Mouse (Mus musculus) forebrain, embryonic 12.5 days (tissue): ENCODE measurements around the gene Dhx58. TPM values are rescaled to one million over a fixed set of nuclear protein-coding genes. Genes with fewer than 3 reads are reported as not detected.

ENCODE experiments used
- ATAC-seq: fragments of 200-750 bp; cut with Nextera tagmentation; 2 replicates; pipeline ENCODE4 v1.8.0; 2017; ENCODE audit warnings: moderate TSS enrichment; ENCODE audit not compliant: low FRiP score
- H3K27ac ChIP-seq: fragments of 300-500 bp; sonication (generic); 2 replicates; pipeline ENCODE4 v1.5.1; 2016; ENCODE audit warnings: mild to moderate bottlenecking
- H3K27me3 ChIP-seq: fragments of 300-500 bp; sonication (generic); 2 replicates; pipeline ENCODE4 v1.6.1; 2016; ENCODE audit warnings: mild to moderate bottlenecking
- H3K36me3 ChIP-seq: fragments of 300-500 bp; sonication (generic); replicated peaks from 2 replicates; pipeline ENCODE4 v1.6.1; 2016; ENCODE audit warnings: mild to moderate bottlenecking
- H3K4me1 ChIP-seq: fragments of 300-500 bp; sonication (generic); 2 replicates; pipeline ENCODE4 v1.6.1; 2016
- H3K4me2 ChIP-seq: fragments of 300-500 bp; sonication (generic); 2 replicates; pipeline ENCODE4 v1.6.1; 2016; ENCODE audit warnings: mild to moderate bottlenecking, moderate library complexity
- H3K4me3 ChIP-seq: fragments of 300-500 bp; sonication (generic); replicated peaks from 2 replicates; pipeline ENCODE4 v1.5.1; 2016; ENCODE audit warnings: mild to moderate bottlenecking
- H3K9ac ChIP-seq: fragments of 300-500 bp; sonication (generic); 2 replicates; pipeline ENCODE4 v1.6.1; 2016; ENCODE audit warnings: mild to moderate bottlenecking
- H3K9me3 ChIP-seq: fragments of 300-500 bp; sonication (generic); 2 replicates; pipeline ENCODE4 v1.6.1; 2016
- WGBS: fragments of 180-500 bp; shearing (Covaris S2); methylation state at CpG from one replicate; pipeline ENCODE4 v1.1.7; 2016; 5-methylcytosine and 5-hydroxymethylcytosine counted together
- polyA plus RNA-seq: library from polyadenylated mRNA; unstranded; fragments of >200 nt; fragmentation: Nextera tagmentation; extraction: Ambion mirVana; gene quantifications from 2 replicates; pipeline ENCODE4 v1.2.1, GENCODE M21; 2016

The Dhx58 gene
- 2.1 and 2.6 TPM in 2 replicates for polyA plus RNA-seq

- Histone ChIP-seq H3K4me1 (peaks cover 6% of the 10 kb centered on the region), H3K36me3 (peaks cover 48% of the 10 kb centered on the region), H3K4me2 (no peak within 1 kb of the TSS; the same call in 1 of the 2 replicates), H3K9ac (no peak within 1 kb of the TSS), H3K4me3 (no peak within 1 kb of the TSS), H3K27ac (no peak within 1 kb of the TSS), H3K9me3 (no peaks in the 10 kb centered on the region), H3K27me3 (peaks cover 9% of the 10 kb centered on the region; the same call in 1 of the 2 replicates)
- ATAC-seq = no peak
- 71% methylated on average over 7 of the region's 7 CpGs for WGBS
Observed at GRCm38 (mm10) chr11:100703851-100704531, at the start of gene Dhx58. Gene Dhx58, minus strand, starts transcription at chr11:100704271.

GRCm38 (mm10) chr11:100752294-100752693, 48.2 kb upstream of the Dhx58 start:
- H3K27me3 ChIP-seq = peaks cover 13% of the 10 kb centered on the region
- H3K4me1 ChIP-seq = no peaks in the 10 kb centered on the region
- no peak for ATAC-seq
- H3K27ac ChIP-seq = no peak overlapping the region
- no peaks in the 10 kb centered on the region for H3K9me3 ChIP-seq
- no peak overlapping the region for H3K4me3 ChIP-seq
- WGBS = 41% methylated on average over 10 of the region's 10 CpGs
- no peak overlapping the region for H3K4me2 ChIP-seq
- H3K36me3 ChIP-seq = no peaks in the 10 kb centered on the region
- no peak overlapping the region for H3K9ac ChIP-seq

DNA sequence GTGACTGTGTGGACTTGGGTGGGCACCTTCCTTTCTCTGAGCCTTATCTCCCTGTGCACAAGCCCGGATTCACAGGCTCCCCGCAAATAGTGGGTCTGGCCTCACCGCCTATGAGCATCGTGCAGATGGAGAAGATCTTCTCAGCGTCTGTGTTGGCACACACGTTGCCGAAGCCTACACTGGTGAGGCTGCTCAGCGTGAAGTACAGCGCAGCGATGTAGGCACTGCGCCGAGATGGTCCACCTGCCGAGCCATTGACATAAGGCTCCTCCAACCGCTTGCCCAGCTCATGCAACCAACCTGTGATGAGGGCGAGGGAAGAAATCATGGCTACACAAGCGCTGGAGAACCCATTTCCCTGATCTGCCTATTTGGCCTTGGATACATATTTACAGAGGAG, 46.1 kb upstream of the Dhx58 start:
- H3K36me3 ChIP-seq = no peaks in the 10 kb centered on the region
- no peak overlapping the region for H3K4me2 ChIP-seq
- H3K4me3 ChIP-seq = no peak overlapping the region
- H3K27ac ChIP-seq = no peak overlapping the region
- H3K27me3 ChIP-seq = peaks cover 7% of the 10 kb centered on the region
- H3K9me3 ChIP-seq = no peaks in the 10 kb centered on the region
- H3K4me1 ChIP-seq = 0 out of 2 replicates have a peak, but pooled peaks cover 4% of the 10 kb centered on the region
- WGBS = 92% methylated on average over 16 of the region's 16 CpGs
- ATAC-seq = no peak
- no peak overlapping the region for H3K9ac ChIP-seq

DNA sequence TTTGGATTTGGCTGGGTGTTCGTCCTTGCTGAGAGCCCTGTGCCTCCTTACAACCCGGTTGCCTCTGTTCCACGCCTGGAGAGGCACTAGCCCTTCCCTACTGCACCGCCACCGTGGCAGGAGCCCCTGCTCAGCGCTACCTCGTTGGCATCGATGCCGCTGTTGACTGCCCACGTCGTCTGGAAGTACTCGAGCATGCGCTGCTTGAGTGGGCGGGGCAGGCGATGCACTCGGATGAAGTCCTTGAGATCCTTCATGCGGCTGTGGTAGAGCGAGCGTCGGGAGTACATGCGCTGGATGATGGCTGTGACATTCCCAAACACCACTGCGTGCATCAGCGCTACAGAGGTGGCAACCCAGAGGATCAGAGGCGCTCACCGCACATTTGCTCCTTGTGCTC, 45.4 kb upstream of the Dhx58 start:
- no peak for ATAC-seq
- 59% methylated on average over 25 of the region's 25 CpGs for WGBS
- no peak overlapping the region for H3K27ac ChIP-seq

GRCm38 (mm10) chr11:100748620-100749019, 44.5 kb upstream of the Dhx58 start:
- H3K36me3 ChIP-seq = no peaks in the 10 kb centered on the region
- WGBS = 82% methylated on average over 4 of the region's 4 CpGs
- H3K4me2 ChIP-seq = no peak overlapping the region
- H3K9me3 ChIP-seq = no peaks in the 10 kb centered on the region
- peaks cover 7% of the 10 kb centered on the region for H3K27me3 ChIP-seq
- no peak overlapping the region for H3K27ac ChIP-seq
- no peak for ATAC-seq
- no peak overlapping the region for H3K9ac ChIP-seq
- H3K4me3 ChIP-seq = no peak overlapping the region
- H3K4me1 ChIP-seq = 0 out of 2 replicates have a peak, but pooled peaks cover 4% of the 10 kb centered on the region

More for the DNA sequence above, 45.4 kb upstream of the Dhx58 start:
- H3K9me3 ChIP-seq = no peaks in the 10 kb centered on the region
- no peaks in the 10 kb centered on the region for H3K36me3 ChIP-seq
- no peak overlapping the region for H3K9ac ChIP-seq
- peaks cover 7% of the 10 kb centered on the region for H3K27me3 ChIP-seq
- H3K4me3 ChIP-seq = no peak overlapping the region
- H3K4me2 ChIP-seq = no peak overlapping the region
- 0 out of 2 replicates have a peak, but pooled peaks cover 4% of the 10 kb centered on the region for H3K4me1 ChIP-seq

DNA sequence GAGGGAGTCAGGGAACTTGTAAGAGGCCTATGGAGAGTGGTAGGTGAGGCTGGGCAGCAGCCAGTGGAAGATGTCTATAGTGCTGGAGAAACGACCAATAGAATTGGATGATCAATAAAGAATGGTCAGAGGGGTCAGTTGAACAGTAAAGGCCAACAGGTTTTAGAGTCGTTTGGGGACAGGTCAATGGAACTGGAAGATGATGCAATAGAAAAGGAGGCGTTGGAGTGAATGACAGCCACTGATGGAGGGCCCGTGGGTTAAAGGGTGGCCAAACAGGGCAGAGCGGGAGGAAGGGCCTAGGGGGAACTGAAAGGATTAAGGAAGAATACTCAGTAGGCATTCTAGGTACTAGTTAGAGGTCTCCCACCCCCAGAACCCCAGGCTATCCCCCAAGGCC, 43.0 kb upstream of the Dhx58 start:
- H3K9me3 ChIP-seq = no peaks in the 10 kb centered on the region
- H3K27me3 ChIP-seq = peaks cover 7% of the 10 kb centered on the region
- no peak for ATAC-seq
- H3K36me3 ChIP-seq = no peaks in the 10 kb centered on the region
- no peak overlapping the region for H3K9ac ChIP-seq
- WGBS = 79% methylated on average over 5 of the region's 5 CpGs
- no peak overlapping the region for H3K4me3 ChIP-seq
- H3K27ac ChIP-seq = no peak overlapping the region
- H3K4me1 ChIP-seq = 0 out of 2 replicates have a peak, but pooled peaks cover 4% of the 10 kb centered on the region
- H3K4me2 ChIP-seq = no peak overlapping the region

- H3K9ac ChIP-seq = no peak overlapping the region
- no peak overlapping the region for H3K4me3 ChIP-seq
- WGBS = 88% methylated on average over 10 of the region's 10 CpGs
- no peak for ATAC-seq
- peaks cover 7% of the 10 kb centered on the region for H3K27me3 ChIP-seq
- H3K4me2 ChIP-seq = no peak overlapping the region
- H3K27ac ChIP-seq = no peak overlapping the region
- H3K4me1 ChIP-seq = 0 out of 2 replicates have a peak, but pooled peaks cover 4% of the 10 kb centered on the region
- H3K36me3 ChIP-seq = no peaks in the 10 kb centered on the region
- H3K9me3 ChIP-seq = no peaks in the 10 kb centered on the region
Observed at GRCm38 (mm10) chr11:100746546-100746945, 42.5 kb upstream of the Dhx58 start.

DNA sequence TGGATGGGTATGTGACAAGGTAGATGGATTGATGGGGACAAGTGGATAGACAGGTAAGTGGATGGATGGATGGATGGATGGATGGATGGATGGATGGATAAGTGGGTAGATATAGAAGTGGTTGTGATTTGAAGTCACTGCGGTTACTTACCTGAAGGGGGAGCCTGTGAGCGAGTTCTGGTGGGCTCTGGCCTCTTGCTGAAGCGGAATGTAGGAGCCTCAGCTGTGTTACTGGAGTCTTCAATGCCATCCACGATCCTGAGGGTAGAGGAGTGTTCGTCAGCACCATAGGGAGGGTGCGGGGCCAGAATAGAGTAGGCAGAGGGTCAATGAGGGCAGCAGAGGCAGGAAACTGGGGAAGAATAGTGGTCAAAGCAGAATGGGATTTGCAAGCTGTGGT, 41.0 kb upstream of the Dhx58 start:
- Histone ChIP-seq H3K27me3 (peaks cover 12% of the 10 kb centered on the region), H3K4me2 (no peak overlapping the region), H3K4me1 (0 out of 2 replicates have a peak, but pooled peaks cover 4% of the 10 kb centered on the region), H3K9ac (no peak overlapping the region), H3K4me3 (no peak overlapping the region), H3K9me3 (no peaks in the 10 kb centered on the region), H3K27ac (no peak overlapping the region), H3K36me3 (no peaks in the 10 kb centered on the region)
- ATAC-seq = peak; percentile 30; the same call in 1 of the 2 replicates
- 18% methylated on average over 6 of the region's 6 CpGs for WGBS

DNA sequence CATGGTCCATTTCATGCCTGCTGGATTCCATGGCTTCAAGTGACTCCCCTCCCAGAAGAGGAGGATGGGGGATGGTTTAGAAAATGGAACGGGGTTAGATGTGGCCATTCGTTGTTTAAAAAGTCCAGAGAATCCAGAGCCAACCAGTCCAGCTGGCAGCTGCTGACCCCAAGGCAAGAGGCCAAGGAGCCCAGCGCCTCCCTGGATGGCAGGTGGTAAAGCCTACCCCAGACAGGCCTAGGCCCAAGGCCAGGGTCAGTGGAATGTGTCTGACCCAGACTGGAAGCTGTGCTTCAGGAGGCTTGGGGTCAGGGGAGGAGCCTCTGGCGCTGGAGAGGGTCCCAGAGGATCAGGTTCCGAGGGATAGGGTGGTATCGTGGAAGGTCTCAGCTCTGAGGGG, 37.3 kb upstream of the Dhx58 start:
- H3K4me2 ChIP-seq = no peak overlapping the region
- H3K4me3 ChIP-seq = no peak overlapping the region
- H3K36me3 ChIP-seq = no peaks in the 10 kb centered on the region
- H3K9ac ChIP-seq = no peak overlapping the region
- peaks cover 9% of the 10 kb centered on the region for H3K27me3 ChIP-seq
- no peak for ATAC-seq
- H3K27ac ChIP-seq = no peak overlapping the region
- H3K4me1 ChIP-seq = peaks cover 22% of the 10 kb centered on the region
- 81% methylated on average over 6 of the region's 6 CpGs for WGBS
- no peaks in the 10 kb centered on the region for H3K9me3 ChIP-seq

GRCm38 (mm10) chr11:100738749-100739148, 34.7 kb upstream of the Dhx58 start:
- Histone ChIP-seq H3K9me3 (no peaks in the 10 kb centered on the region), H3K4me2 (peak overlapping the region; percentile 60), H3K4me1 (peaks cover 24% of the 10 kb centered on the region), H3K9ac (0 out of 2 replicates have a peak overlapping the region, but pooled peaks have one; percentile 18), H3K27me3 (peaks cover 9% of the 10 kb centered on the region), H3K4me3 (peak overlapping the region; percentile 89), H3K27ac (no peak overlapping the region), H3K36me3 (no peaks in the 10 kb centered on the region)
- peak; percentile 10; the same call in 1 of the 2 replicates for ATAC-seq
- WGBS = 10% methylated on average over 5 of the region's 5 CpGs

DNA sequence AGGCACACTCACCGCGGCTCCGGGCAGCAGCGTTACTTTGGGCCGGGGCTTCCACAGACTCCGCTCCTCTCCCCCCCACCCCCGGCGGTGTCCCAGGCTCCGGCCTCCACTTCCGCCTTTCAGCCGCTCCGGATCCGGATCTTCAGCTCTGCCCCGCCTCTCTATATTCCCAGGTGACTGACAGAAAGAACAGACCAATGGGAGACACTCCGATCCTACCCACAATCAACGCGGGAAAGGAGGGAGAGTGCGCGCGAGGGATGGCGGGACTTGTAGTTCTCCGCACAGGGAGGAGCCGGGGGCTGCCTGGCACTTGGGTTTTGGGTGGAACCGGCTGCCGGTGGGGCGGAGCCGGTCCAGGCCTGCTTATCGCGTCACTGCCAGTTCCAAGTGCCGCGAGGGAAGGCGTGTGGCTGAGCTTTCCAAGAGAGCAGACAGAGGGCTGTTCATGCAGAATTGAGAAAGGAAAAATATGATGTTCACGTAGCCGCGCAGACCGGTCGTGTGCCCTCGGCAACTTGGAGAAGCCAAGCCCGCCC, 34.1 kb upstream of the Dhx58 start, which contains the start of gene Rab5c:
TSS of gene Rab5c (minus strand) at position 150 of the 539 bp plus-strand sequence.
- peak within 1 kb of the TSS; percentile 92 for H3K9ac ChIP-seq
- peak; percentile 99 for ATAC-seq
- peaks cover 9% of the 10 kb centered on the region for H3K27me3 ChIP-seq
- peak within 1 kb of the TSS; percentile 89 for H3K4me3 ChIP-seq
- peak within 1 kb of the TSS; percentile 94 for H3K4me2 ChIP-seq
- H3K4me1 ChIP-seq = peaks cover 24% of the 10 kb centered on the region
- WGBS = under 1% methylated on average over 39 of the region's 39 CpGs
- no peaks in the 10 kb centered on the region for H3K36me3 ChIP-seq
- no peaks in the 10 kb centered on the region for H3K9me3 ChIP-seq
- H3K27ac ChIP-seq = peak within 1 kb of the TSS; percentile 75

DNA sequence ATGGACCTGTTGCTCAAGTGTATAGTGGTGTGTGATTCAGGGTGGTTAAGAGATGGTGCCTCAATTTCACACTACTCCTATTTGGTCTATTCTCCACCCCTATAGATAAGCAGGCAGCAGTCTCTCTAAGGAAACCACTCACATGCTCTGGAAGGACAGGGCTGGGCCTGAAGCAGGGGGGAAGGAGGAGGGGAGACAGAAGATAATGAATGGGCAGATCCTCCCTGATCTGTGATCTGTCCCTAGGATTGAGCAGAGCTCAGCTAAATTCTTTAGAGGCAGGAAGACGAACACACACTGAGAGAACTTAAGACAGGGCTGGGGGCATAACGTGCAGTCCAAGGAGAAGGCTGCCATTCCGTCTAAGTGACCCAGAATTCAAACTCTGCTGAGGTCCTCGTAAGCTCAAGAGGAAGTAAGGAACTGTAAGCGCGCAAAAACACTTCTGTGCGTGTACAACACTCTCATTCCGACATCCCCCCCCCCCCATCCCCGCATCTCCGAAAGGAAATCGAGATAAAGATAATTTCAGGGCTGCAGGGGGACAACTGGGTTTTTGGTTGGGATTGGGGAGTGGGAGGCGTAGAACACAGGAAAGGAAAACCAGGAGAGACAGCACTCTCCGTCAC, 33.1 kb upstream of the Dhx58 start:
- Histone ChIP-seq H3K27me3 (peaks cover 9% of the 10 kb centered on the region), H3K9ac (peak overlapping the region; percentile 92), H3K36me3 (no peaks in the 10 kb centered on the region), H3K27ac (no peak overlapping the region), H3K9me3 (no peaks in the 10 kb centered on the region), H3K4me1 (peaks cover 24% of the 10 kb centered on the region), H3K4me2 (peak overlapping the region; percentile 94), H3K4me3 (peak overlapping the region; percentile 89)
- WGBS = 3% methylated on average over 13 of the region's 13 CpGs
- no peak for ATAC-seq
